Mouse (Mus musculus): ENCODE measurements around the gene Ppt1. TPM values are rescaled to one million over a fixed set of nuclear protein-coding genes. Genes with fewer than 3 reads are reported as not detected.
A peak's percentile ranks its signal among the peaks of the same experiment; 100 is the strongest.
"Not testable (repeated sequence)": the region's sequence is repeated elsewhere in the genome, so short reads cannot be mapped to it uniquely, and the experiment has no call there.

Gene Ppt1
- 54.9 and 63.7 TPM in 2 replicates for polyA plus RNA-seq (2014; fragmentation: Nextera tagmentation; extraction: Ambion mirVana)

GRCm38 (mm10) chr4:122835530-122836402 is at the start of gene Ppt1:
Ppt1 (plus strand) TSS chr4:122836242.
- ATAC-seq: peak; percentile 95
- 3% methylated on average over 31 of the region's 31 CpGs for WGBS
- Histone ChIP-seq H3K27ac (ENCODE audit: low read depth, low read length) (peak within 1 kb of the TSS; percentile 81), H3K27me3 (replicated peaks; ENCODE audit: control insufficient read depth, insufficient read depth, low read length) (no peaks in the 10 kb centered on the region), H3K4me3 (ENCODE audit: low read depth, low read length) (peak within 1 kb of the TSS; percentile 59), H3K4me1 (ENCODE audit: control insufficient read depth, insufficient read depth, low read length) (peaks cover 21% of the 10 kb centered on the region), H3K36me3 (ENCODE audit: control insufficient read depth, insufficient read depth, low read length) (no peaks in the 10 kb centered on the region), H3K9me3 (replicated peaks; ENCODE audit: control insufficient read depth, low read length) (no peaks in the 10 kb centered on the region), H3K9ac (ENCODE audit: low read length) (peak within 1 kb of the TSS; percentile 76), H3K4me2 (ENCODE audit: low read length) (peak within 1 kb of the TSS; percentile 57)
- DNase-seq (ENCODE audit: low spot score): peak; percentile 97

GRCm38 (mm10) chr4:122789335-122790089 is 46.5 kb upstream of the Ppt1 start:
- ATAC-seq: no peak
- Histone ChIP-seq H3K4me3 (ENCODE audit: low read depth, low read length) (no peak overlapping the region), H3K9ac (ENCODE audit: low read length) (no peak overlapping the region), H3K4me2 (ENCODE audit: low read length) (no peak overlapping the region), H3K27me3 (replicated peaks; ENCODE audit: control insufficient read depth, insufficient read depth, low read length) (no peaks in the 10 kb centered on the region), H3K9me3 (replicated peaks; ENCODE audit: control insufficient read depth, low read length) (no peaks in the 10 kb centered on the region), H3K36me3 (ENCODE audit: control insufficient read depth, insufficient read depth, low read length) (no peaks in the 10 kb centered on the region), H3K4me1 (ENCODE audit: control insufficient read depth, insufficient read depth, low read length) (no peaks in the 10 kb centered on the region), H3K27ac (ENCODE audit: low read depth, low read length) (no peak overlapping the region)
- no peak for DNase-seq (ENCODE audit: low spot score)
- 70% methylated on average over 4 of the region's 4 CpGs for WGBS

- no peak overlapping the region for H3K27ac ChIP-seq (ENCODE audit: low read depth, low read length)
- DNase-seq (ENCODE audit: low spot score) (peak; percentile 85), ATAC-seq (peak; percentile 69)
- H3K9ac ChIP-seq (ENCODE audit: low read length): no peak overlapping the region
- H3K4me2 ChIP-seq (ENCODE audit: low read length): no peak overlapping the region
- H3K4me1 ChIP-seq (ENCODE audit: control insufficient read depth, insufficient read depth, low read length): no peaks in the 10 kb centered on the region
- no peaks in the 10 kb centered on the region for H3K9me3 ChIP-seq (replicated peaks; ENCODE audit: control insufficient read depth, low read length)
- no peaks in the 10 kb centered on the region for H3K36me3 ChIP-seq (ENCODE audit: control insufficient read depth, insufficient read depth, low read length)
- H3K4me3 ChIP-seq (ENCODE audit: low read depth, low read length): no peak overlapping the region
- whole genome bisulfite sequencing: 22% methylated on average over 4 of the region's 4 CpGs
- H3K27me3 ChIP-seq (replicated peaks; ENCODE audit: control insufficient read depth, insufficient read depth, low read length): no peaks in the 10 kb centered on the region
Observed at GRCm38 (mm10) chr4:122808108-122808507, 27.9 kb upstream of the Ppt1 start.

- no peaks in the 10 kb centered on the region for H3K9me3 ChIP-seq (replicated peaks; ENCODE audit: control insufficient read depth, low read length)
- H3K4me3 ChIP-seq (ENCODE audit: low read depth, low read length): no peak overlapping the region
- 62% methylated on average over 1 of the region's 1 CpGs for WGBS
- H3K9ac ChIP-seq (ENCODE audit: low read length): no peak overlapping the region
- ATAC-seq (no peak), DNase-seq (ENCODE audit: low spot score) (no peak)
- H3K4me2 ChIP-seq (ENCODE audit: low read length): no peak overlapping the region
- no peaks in the 10 kb centered on the region for H3K36me3 ChIP-seq (ENCODE audit: control insufficient read depth, insufficient read depth, low read length)
- H3K27me3 ChIP-seq (replicated peaks; ENCODE audit: control insufficient read depth, insufficient read depth, low read length): no peaks in the 10 kb centered on the region
- no peaks in the 10 kb centered on the region for H3K4me1 ChIP-seq (ENCODE audit: control insufficient read depth, insufficient read depth, low read length)
- H3K27ac ChIP-seq (ENCODE audit: low read depth, low read length): no peak overlapping the region
Observed at GRCm38 (mm10) chr4:122811180-122811579, 24.9 kb upstream of the Ppt1 start.

GRCm38 (mm10) chr4:122811824-122812223 is 24.2 kb upstream of the Ppt1 start:
- ATAC-seq (no peak), DNase-seq (ENCODE audit: low spot score) (no peak)
- Histone ChIP-seq H3K4me2 (ENCODE audit: low read length) (no peak overlapping the region), H3K27ac (ENCODE audit: low read depth, low read length) (no peak overlapping the region), H3K27me3 (replicated peaks; ENCODE audit: control insufficient read depth, insufficient read depth, low read length) (no peaks in the 10 kb centered on the region), H3K4me3 (ENCODE audit: low read depth, low read length) (no peak overlapping the region), H3K9me3 (replicated peaks; ENCODE audit: control insufficient read depth, low read length) (no peaks in the 10 kb centered on the region), H3K9ac (ENCODE audit: low read length) (no peak overlapping the region), H3K36me3 (ENCODE audit: control insufficient read depth, insufficient read depth, low read length) (no peaks in the 10 kb centered on the region), H3K4me1 (ENCODE audit: control insufficient read depth, insufficient read depth, low read length) (no peaks in the 10 kb centered on the region)
- WGBS: 74% methylated on average over 2 of the region's 2 CpGs

- 90% methylated on average over 1 of the region's 1 CpGs for WGBS
Observed at GRCm38 (mm10) chr4:122816202-122816601, 19.8 kb upstream of the Ppt1 start.

GRCm38 (mm10) chr4:122820941-122821340 is 15.1 kb upstream of the Ppt1 start:
- not testable (repeated sequence) for H3K4me2 ChIP-seq (ENCODE audit: low read length); H3K9me3 ChIP-seq (replicated peaks; ENCODE audit: control insufficient read depth, low read length); DNase-seq (ENCODE audit: low spot score); H3K27ac ChIP-seq (ENCODE audit: low read depth, low read length); H3K27me3 ChIP-seq (replicated peaks; ENCODE audit: control insufficient read depth, insufficient read depth, low read length); H3K36me3 ChIP-seq (ENCODE audit: control insufficient read depth, insufficient read depth, low read length); ATAC-seq; H3K9ac ChIP-seq (ENCODE audit: low read length); H3K4me1 ChIP-seq (ENCODE audit: control insufficient read depth, insufficient read depth, low read length); H3K4me3 ChIP-seq (ENCODE audit: low read depth, low read length)
- WGBS: 35% methylated on average over 10 of the region's 10 CpGs

More at GRCm38 (mm10) chr4:122816202-122816601, 19.8 kb upstream of the Ppt1 start:
- no peaks in the 10 kb centered on the region for H3K4me1 ChIP-seq (ENCODE audit: control insufficient read depth, insufficient read depth, low read length)
- H3K36me3 ChIP-seq (ENCODE audit: control insufficient read depth, insufficient read depth, low read length): no peaks in the 10 kb centered on the region
- H3K4me2 ChIP-seq (ENCODE audit: low read length): no peak overlapping the region
- H3K27ac ChIP-seq (ENCODE audit: low read depth, low read length): no peak overlapping the region
- ATAC-seq: no peak
- DNase-seq (ENCODE audit: low spot score): no peak
- H3K4me3 ChIP-seq (ENCODE audit: low read depth, low read length): no peak overlapping the region
- no peaks in the 10 kb centered on the region for H3K27me3 ChIP-seq (replicated peaks; ENCODE audit: control insufficient read depth, insufficient read depth, low read length)
- H3K9ac ChIP-seq (ENCODE audit: low read length): no peak overlapping the region
- no peaks in the 10 kb centered on the region for H3K9me3 ChIP-seq (replicated peaks; ENCODE audit: control insufficient read depth, low read length)

- Histone ChIP-seq H3K4me3 (ENCODE audit: low read depth, low read length) (no peak overlapping the region), H3K27me3 (replicated peaks; ENCODE audit: control insufficient read depth, insufficient read depth, low read length) (no peaks in the 10 kb centered on the region), H3K4me1 (ENCODE audit: control insufficient read depth, insufficient read depth, low read length) (peaks cover 5% of the 10 kb centered on the region; the same call in 1 of the 2 replicates), H3K4me2 (ENCODE audit: low read length) (no peak overlapping the region), H3K9ac (ENCODE audit: low read length) (no peak overlapping the region), H3K27ac (ENCODE audit: low read depth, low read length) (no peak overlapping the region), H3K36me3 (ENCODE audit: control insufficient read depth, insufficient read depth, low read length) (no peaks in the 10 kb centered on the region), H3K9me3 (replicated peaks; ENCODE audit: control insufficient read depth, low read length) (no peaks in the 10 kb centered on the region)
- ATAC-seq (no peak), DNase-seq (ENCODE audit: low spot score) (no peak)
Observed at GRCm38 (mm10) chr4:122827651-122828050, 8.4 kb upstream of the Ppt1 start.

- no peak for ATAC-seq
- no peak overlapping the region for H3K27ac ChIP-seq (ENCODE audit: low read depth, low read length)
Observed at GRCm38 (mm10) chr4:122829339-122829738, 6.7 kb upstream of the Ppt1 start.

More at GRCm38 (mm10) chr4:122829339-122829738, 6.7 kb upstream of the Ppt1 start:
- H3K36me3 ChIP-seq (ENCODE audit: control insufficient read depth, insufficient read depth, low read length): no peaks in the 10 kb centered on the region
- WGBS: 85% methylated on average over 6 of the region's 6 CpGs
- H3K27me3 ChIP-seq (replicated peaks; ENCODE audit: control insufficient read depth, insufficient read depth, low read length): no peaks in the 10 kb centered on the region
- H3K4me1 ChIP-seq (ENCODE audit: control insufficient read depth, insufficient read depth, low read length): peaks cover 5% of the 10 kb centered on the region; the same call in 1 of the 2 replicates
- H3K4me3 ChIP-seq (ENCODE audit: low read depth, low read length): no peak overlapping the region
- no peaks in the 10 kb centered on the region for H3K9me3 ChIP-seq (replicated peaks; ENCODE audit: control insufficient read depth, low read length)
- no peak overlapping the region for H3K4me2 ChIP-seq (ENCODE audit: low read length)
- DNase-seq (ENCODE audit: low spot score): no peak
- no peak overlapping the region for H3K9ac ChIP-seq (ENCODE audit: low read length)
